Mouse (Mus musculus) heart, adult 2 months (tissue): Measurements from ENCODE around the gene Jade2.

Experiments used
- CTCF ChIP-seq: fragments of 200-600 bp; IDR thresholded peaks from 2 replicates; pipeline ENCODE4 v1.8.1; 2022; ENCODE audit warnings: antibody characterized with exemption, mild to moderate bottlenecking, moderate library complexity
- POLR2A ChIP-seq: fragments of 200-500 bp; IDR thresholded peaks from 2 replicates; pipeline ENCODE4 v1.6.1; 2011; ENCODE audit warnings: mild to moderate bottlenecking, low read depth, low read length, control low read depth; ENCODE audit not compliant: insufficient read depth

GRCm38 (mm10) chr11:51852595-51852994 is 4.9 kb downstream of the Jade2 start:
- no peak for TF ChIP-seq CTCF
- TF ChIP-seq POLR2A = no peak
